Mouse (Mus musculus) hindbrain, embryonic 16.5 days (tissue): ENCODE data around the gene Pdpk1. TPM values are rescaled to one million over a fixed set of nuclear protein-coding genes. Genes with fewer than 3 reads are reported as not detected.

Source experiments
- polyA plus RNA-seq: library from polyadenylated mRNA; unstranded; fragments of >200 nt; fragmentation: Nextera tagmentation; extraction: Ambion mirVana; gene quantifications from 2 replicates; pipeline ENCODE4 v1.2.1, GENCODE M21; 2015

The Pdpk1 gene
- polyA plus RNA-seq, 1 experiment from 2014 or later = 63.5 TPM

Other genes with a start within 250 kb of the Pdpk1 start
- 0.24 TPM in 1 of 2 replicates, not detected in the other for gene Dcpp3, start 233.5 kb downstream of the Pdpk1 start, polyA plus RNA-seq
- gene Sbp, start 209.3 kb downstream of the Pdpk1 start, polyA plus RNA-seq = not detected in 2 replicates
- gene Sbpl, start 195.7 kb downstream of the Pdpk1 start, polyA plus RNA-seq = not detected in 2 replicates
- gene Prss30, start 170.4 kb downstream of the Pdpk1 start, polyA plus RNA-seq = not detected in 2 replicates
- gene Prss22, start 152.8 kb downstream of the Pdpk1 start, polyA plus RNA-seq = not detected in 2 replicates
- gene Prss27, start 112.8 kb downstream of the Pdpk1 start, polyA plus RNA-seq = 0.12 and 0.16 TPM in 2 replicates
- 82.0 and 89.9 TPM in 2 replicates for gene Kctd5, start 77.4 kb downstream of the Pdpk1 start, polyA plus RNA-seq
- 35.2 and 41.0 TPM in 2 replicates for gene Amdhd2, start 12.8 kb upstream of the Pdpk1 start, polyA plus RNA-seq
- 1,653 and 1,817 TPM in 2 replicates for gene Atp6v0c, start 18.8 kb upstream of the Pdpk1 start, polyA plus RNA-seq
- 26.6 and 29.5 TPM in 2 replicates for gene Tbc1d24, start 54.6 kb upstream of the Pdpk1 start, polyA plus RNA-seq
- 4.5 and 4.6 TPM in 2 replicates for gene Ntn3, start 58.6 kb upstream of the Pdpk1 start, polyA plus RNA-seq
- 8.9 and 10.1 TPM in 2 replicates for gene Tedc2, start 69.9 kb upstream of the Pdpk1 start, polyA plus RNA-seq
- 14.4 and 17.6 TPM in 2 replicates for gene Ccnf, start 100.6 kb upstream of the Pdpk1 start, polyA plus RNA-seq
- 1.2 TPM in 2 replicates for gene Abca17, start 200.1 kb upstream of the Pdpk1 start, polyA plus RNA-seq
- 30.1 and 34.5 TPM in 2 replicates for gene Abca3, start 201.0 kb upstream of the Pdpk1 start, polyA plus RNA-seq